16 mouse cellular contexts compared by ENCODE assay signal in genomic region chr7:143958030-143958565, GRCm38 (mm10). TPM values are rescaled to one million over a fixed set of nuclear protein-coding genes. Genes with fewer than 3 reads are reported as not detected.
DNase-seq lines count a peak whose midpoint lies in the region; TF ChIP-seq lines count a peak whose summit lies in the region.
"Had no signal": no experiment of that assay in that cellular context is flagged by ENCODE, and none has a peak within 500 bp of the region (broad histone marks: within the 10 kb centered on the region; RNA-seq: fewer than 3 reads in every experiment).

No protein-coding gene starts in this region.

- DNase-seq in lung, adult 2 months, result peak; percentile 15
- DNase-seq in lung, postnatal 10 days, result no peak
- DNase-seq in kidney, adult 2 months, result peak; percentile 82
- peak; percentile 72 for DNase-seq in kidney, postnatal 14 days
- peak; percentile 11 to 45 for DNase-seq in lung, postnatal 4 days
- DNase-seq in left cerebral cortex, adult 11 months (ENCODE audit: low spot score), result no peak
- DNase-seq in thymus, postnatal 10 days (ENCODE audit: low spot score in 2 of 2), result no peak
- DNase-seq: B cell, adult 2 months; cerebellum, adult 18-20 months; left cerebral cortex, postnatal 4 days; retina, postnatal 1 day; thymus, postnatal 25 days had no signal

- peak overlapping the region; percentile 94 for H3K27ac ChIP-seq in kidney, adult 2 months (ENCODE audit: insufficient read depth, low read depth, low read length)
- H3K27ac ChIP-seq: embryonic facial prominence, embryonic 13.5 days; heart, embryonic 15.5 days; liver, embryonic 12.5 days; neural tube, embryonic 12.5 days had no signal

- no peak overlapping the region for H3K4me3 ChIP-seq in lung, adult 2 months (replicated peaks; ENCODE audit: extremely low read depth, low read depth, low read length)
- no peak overlapping the region for H3K4me3 ChIP-seq in kidney, adult 2 months (ENCODE audit: insufficient read depth, low read depth, low read length)
- H3K4me3 ChIP-seq: embryonic facial prominence, embryonic 13.5 days; heart, embryonic 15.5 days; liver, embryonic 12.5 days; neural tube, embryonic 12.5 days had no signal

- H3K4me1 ChIP-seq in lung, adult 2 months (ENCODE audit: control insufficient read depth, insufficient read depth, low read length), result no peaks in the 10 kb centered on the region
- peaks cover 9% of the 10 kb centered on the region; the same call in 1 of the 2 replicates for H3K4me1 ChIP-seq in kidney, adult 2 months (ENCODE audit: control insufficient read depth, insufficient read depth, low read length)
- H3K4me1 ChIP-seq: heart, embryonic 15.5 days; liver, embryonic 12.5 days; neural tube, embryonic 12.5 days had no signal

- no peaks in the 10 kb centered on the region for H3K27me3 ChIP-seq in kidney, adult 2 months (replicated peaks; ENCODE audit: control insufficient read depth, insufficient read depth, low read length)
- H3K27me3 ChIP-seq: embryonic facial prominence, embryonic 13.5 days; neural tube, embryonic 12.5 days had no signal

- no peak for TF ChIP-seq CTCF in lung, adult 2 months (IDR thresholded peaks at IDR 0.05; ENCODE audit: insufficient read depth, low read length)
- TF ChIP-seq CTCF in kidney, adult 2 months (conservative IDR thresholded peaks at IDR 0.05; ENCODE audit: insufficient read depth, insufficient read length, low read depth, low read length), result no peak

- WGBS in lung, adult 2 months, result 45% methylated on average over 11 of the region's 11 CpGs
- WGBS in kidney, adult 2 months, result 49% methylated on average over 11 of the region's 11 CpGs

- no peak for TF ChIP-seq POLR2A in lung, adult 2 months (IDR thresholded peaks at IDR 0.05; ENCODE audit: borderline replicate concordance, extremely low read depth, low read depth, low read length)
- no peak for TF ChIP-seq POLR2A in kidney, adult 2 months (IDR thresholded peaks at IDR 0.05; ENCODE audit: low read depth, low read length)

- H3K36me3 ChIP-seq in kidney, adult 2 months (ENCODE audit: control insufficient read depth, insufficient read depth, low read length), result no peaks in the 10 kb centered on the region
- H3K36me3 ChIP-seq: embryonic facial prominence, embryonic 13.5 days; heart, embryonic 15.5 days; liver, embryonic 12.5 days; neural tube, embryonic 12.5 days had no signal

RNA-seq across cellular contexts. Expression of gene Shank2, which starts 43.6 kb away (rescaled TPM):
- 3.4 and 3.5 TPM in 2 replicates for polyA plus RNA-seq in lung, adult 2 months (2012; rRNA removed)
- polyA plus RNA-seq in kidney, adult 2 months (2012; rRNA removed), result 16.1 and 17.1 TPM in 2 replicates

Comparison
In these comparisons a context has a peak if more than half of its experiments do, and no peak if none do; other contexts are left out.
1. DNase-seq: peak in lung, adult 2 months (single experiment), kidney, adult 2 months (single experiment), kidney, postnatal 14 days (single experiment) and lung, postnatal 4 days (2 of 2); none in lung, postnatal 10 days (single experiment), left cerebral cortex, adult 11 months (single experiment) and thymus, postnatal 10 days (0 of 2).